Mouse (Mus musculus) kidney, postnatal 10 days (tissue): ENCODE measurements around the gene Pkig.

Experiments used
- DNase-seq: peaks from one replicate; pipeline ENCODE4 v3.0.0; 2021; ENCODE audit warnings: mixed read lengths

Pkig gene

DNA sequence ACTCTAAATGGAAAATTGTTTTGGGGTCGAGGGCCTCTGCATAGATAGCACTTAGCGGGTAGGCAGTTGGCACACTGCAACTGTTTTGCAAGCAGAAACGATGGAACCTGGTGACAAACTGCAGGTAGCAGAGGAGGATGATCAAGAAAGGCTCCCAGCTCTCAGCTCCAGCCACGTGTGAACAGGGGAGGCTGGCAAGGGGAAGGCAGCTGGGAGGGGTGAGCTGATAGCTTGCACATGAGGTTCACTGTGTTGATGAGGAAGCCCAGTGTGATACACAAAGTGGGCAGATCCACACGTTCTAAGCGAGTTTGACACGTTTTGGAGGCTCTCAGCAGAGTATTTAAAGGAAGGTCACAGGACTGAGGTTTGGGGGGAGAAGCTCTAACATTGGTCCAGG, 54.3 kb downstream of the Pkig start:
- DNase-seq: no peak

GRCm38 (mm10) chr2:163712874-163713273, 54.7 kb downstream of the Pkig start:
- DNase-seq: no peak

DNA sequence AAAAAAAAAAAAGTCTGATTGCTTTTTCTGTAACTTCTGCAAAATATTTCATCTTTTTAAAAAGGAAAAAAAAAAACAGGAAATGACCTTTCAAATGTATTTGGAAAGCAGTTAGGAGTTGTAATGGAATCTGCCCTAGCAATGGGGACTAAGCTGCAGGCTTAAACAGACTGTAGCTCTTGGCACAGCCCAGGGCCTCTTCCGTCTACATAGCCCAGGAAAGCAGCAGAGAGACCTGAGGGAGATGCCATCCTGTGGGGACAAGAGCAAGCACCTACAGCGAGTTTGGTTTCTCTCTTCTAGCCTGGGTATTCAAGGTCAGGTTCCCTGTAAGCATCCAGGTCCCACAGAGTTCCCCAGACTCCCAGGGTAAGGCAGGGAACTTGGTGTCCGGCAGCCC, 55.2 kb downstream of the Pkig start:
- DNase-seq: peak; percentile 40

DNA sequence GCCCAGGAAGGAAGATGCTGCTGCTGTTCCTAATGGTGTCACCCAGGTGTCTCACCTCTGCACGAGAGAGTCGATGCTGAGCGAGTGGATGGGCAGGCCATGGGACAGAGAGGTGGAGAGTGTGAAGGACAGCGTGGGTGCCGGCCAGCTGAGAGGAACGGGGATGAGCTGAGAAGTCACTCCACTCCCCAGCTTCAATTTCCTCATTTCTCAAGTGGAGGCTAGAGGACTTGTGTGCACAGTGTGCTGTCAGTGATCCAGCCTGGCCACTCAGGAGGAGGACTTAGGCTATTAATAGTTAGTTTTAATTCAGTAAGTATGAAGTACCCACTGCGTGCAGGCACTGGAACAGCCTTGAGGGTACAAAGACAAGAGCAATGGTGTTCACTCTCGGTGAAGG, 58.3 kb downstream of the Pkig start:
- no peak for DNase-seq

- DNase-seq: no peak
Observed at GRCm38 (mm10) chr2:163716853-163717252, 58.7 kb downstream of the Pkig start.

GRCm38 (mm10) chr2:163718526-163718925, 60.3 kb downstream of the Pkig start:
- DNase-seq: no peak

- DNase-seq: peak; percentile 89
Observed at GRCm38 (mm10) chr2:163718951-163719603, 60.9 kb downstream of the Pkig start.

DNA sequence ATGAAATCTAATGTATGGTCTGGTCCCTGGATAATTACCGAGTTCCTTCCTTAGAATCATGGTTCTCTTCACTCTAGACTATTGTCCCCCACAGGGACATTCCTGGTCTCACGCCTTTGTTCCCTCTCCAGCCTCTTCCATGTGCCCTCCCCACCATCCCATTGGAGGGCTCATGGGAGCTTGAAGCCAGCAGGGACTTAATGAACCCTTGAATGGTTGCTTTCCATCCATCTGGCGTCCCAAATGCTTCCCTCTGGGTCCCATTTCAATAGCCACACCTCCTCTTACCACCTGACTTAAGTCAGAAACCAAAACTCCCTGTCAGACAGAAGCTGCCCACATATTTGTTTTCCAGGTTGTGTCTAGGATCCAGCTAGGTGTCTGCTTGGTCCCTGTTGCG, 61.4 kb downstream of the Pkig start:
- no peak for DNase-seq

DNA sequence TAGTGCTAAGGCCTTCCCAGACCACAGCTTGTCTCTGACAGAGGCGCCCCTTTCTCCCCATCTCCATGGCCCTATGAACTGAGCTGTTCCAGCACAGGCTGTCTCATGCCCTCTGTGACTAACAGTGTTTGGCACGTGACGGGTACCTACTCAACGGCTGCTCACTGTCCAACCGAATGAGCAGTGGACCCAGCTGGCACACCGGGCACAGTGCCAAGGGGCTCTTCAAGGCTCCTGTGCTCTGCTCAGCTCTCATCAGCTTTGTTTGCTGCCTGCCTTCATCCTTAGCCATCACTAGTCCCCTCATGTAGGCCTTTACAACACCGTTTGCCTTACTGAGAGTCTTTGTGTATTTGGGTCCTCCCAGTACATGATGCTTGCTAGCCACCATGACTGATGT, 64.4 kb downstream of the Pkig start:
- DNase-seq: no peak

- DNase-seq: peak; percentile 65
Observed at GRCm38 (mm10) chr2:163726766-163727393, 68.7 kb downstream of the Pkig start.

GRCm38 (mm10) chr2:163728300-163728699, 70.1 kb downstream of the Pkig start:
- no peak for DNase-seq

- DNase-seq: peak; percentile 43
Observed at GRCm38 (mm10) chr2:163732021-163732420, 73.8 kb downstream of the Pkig start.

GRCm38 (mm10) chr2:163735163-163735562, 77.0 kb downstream of the Pkig start:
- no peak for DNase-seq

- DNase-seq: peak; percentile 73
Observed at GRCm38 (mm10) chr2:163735980-163736379, 77.8 kb downstream of the Pkig start.

GRCm38 (mm10) chr2:163742656-163743055, 84.5 kb downstream of the Pkig start:
- no peak for DNase-seq

DNA sequence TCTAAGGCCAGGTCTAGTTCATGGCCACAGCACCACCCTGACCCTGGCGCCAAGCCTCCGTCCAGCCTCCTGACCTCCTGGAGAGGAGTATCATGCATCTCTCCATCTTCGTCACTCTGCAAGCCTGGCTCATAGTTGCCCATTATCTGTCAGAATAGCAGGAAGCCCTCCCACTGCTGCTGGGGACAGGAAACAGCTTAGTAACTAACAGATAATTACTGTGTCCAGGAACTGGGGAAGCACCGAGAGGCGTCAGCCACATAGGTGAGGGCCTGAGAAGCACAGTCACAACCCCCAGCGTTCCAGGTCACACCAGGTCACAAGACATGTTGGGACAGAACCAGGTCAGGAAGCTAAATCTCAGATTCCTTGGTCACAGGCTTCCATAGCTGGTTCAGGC, 85.2 kb downstream of the Pkig start:
- DNase-seq: no peak

DNA sequence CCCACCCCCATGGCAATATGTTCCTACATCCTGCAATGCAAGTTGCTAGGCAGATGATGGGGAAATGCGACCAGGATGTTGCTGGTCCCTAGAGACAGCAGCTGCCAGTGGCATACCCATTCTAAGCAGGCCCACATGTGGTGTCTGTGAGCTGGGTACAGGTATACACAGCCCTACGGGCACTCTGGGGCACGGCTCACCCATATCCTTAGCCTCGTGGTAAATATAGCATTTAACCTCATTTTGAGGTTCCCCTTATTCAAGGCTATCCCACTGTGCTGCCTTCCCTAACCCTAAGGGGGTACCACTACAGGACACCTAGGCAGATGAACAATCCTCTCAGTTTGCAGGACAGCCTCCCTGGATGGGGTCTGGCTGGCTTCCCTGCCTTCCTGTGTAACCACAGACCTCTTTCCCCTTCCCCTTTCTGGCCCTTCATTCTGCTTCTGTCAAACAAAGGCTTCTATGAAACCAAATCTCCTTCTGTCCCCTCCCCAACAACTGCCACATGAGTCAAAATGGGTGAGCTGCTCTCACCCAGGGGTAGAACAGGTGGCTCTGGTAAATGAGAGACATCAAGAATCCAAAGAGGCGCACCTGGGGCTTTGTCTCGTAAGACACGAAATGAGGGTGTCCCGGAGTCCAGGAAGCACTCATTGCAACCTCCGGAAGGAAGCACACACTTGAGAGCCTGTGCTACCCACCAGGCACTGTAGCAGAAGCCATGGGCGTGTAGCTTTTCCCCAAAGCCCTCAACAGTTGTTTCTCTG, 86.8 kb downstream of the Pkig start:
- no peak for DNase-seq

GRCm38 (mm10) chr2:163749647-163750611, 91.7 kb downstream of the Pkig start, which contains the start of gene Ada:
Ada (minus strand) TSS chr2:163750239.
- peak; percentile 85 for DNase-seq

DNA sequence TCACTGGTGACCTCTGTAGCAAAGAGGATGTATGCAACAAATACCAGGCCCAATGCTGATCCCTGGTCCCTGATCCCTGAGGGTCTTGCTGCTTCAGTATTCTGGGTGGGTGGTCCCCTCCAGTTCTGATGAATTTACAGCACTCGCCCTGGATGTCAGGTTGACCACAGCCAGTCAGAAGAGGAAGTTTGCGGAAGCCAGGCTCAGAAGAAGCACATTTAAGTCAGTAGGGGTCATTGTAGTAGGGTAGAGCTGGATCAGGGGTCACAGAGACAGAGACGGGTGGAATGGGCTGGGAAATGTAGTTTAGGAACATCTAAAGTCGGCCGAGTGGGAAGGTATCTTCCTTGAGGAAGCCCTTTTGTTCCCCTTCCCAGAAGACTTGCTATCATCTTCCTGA, 96.0 kb downstream of the Pkig start:
- no peak for DNase-seq

DNA sequence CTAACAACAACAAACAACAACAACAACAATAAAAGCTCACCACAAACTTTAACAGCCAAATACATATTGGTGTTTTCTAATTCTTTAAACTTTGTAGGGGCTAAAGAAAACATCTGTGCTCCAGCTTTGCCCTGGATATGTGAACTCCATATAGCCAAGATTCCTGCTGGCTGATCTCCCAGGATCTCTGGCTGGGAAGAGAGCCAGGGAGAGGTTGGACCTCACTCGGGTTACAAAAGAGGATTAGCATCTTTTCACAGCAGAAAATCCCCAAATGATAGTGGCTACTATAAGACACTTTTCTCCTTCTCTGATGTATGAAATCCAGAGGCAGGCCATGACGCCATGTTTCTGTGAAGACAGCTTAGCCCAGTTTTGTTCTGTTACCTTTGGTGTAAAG, 98.5 kb downstream of the Pkig start:
- peak; percentile 83 for DNase-seq

DNA sequence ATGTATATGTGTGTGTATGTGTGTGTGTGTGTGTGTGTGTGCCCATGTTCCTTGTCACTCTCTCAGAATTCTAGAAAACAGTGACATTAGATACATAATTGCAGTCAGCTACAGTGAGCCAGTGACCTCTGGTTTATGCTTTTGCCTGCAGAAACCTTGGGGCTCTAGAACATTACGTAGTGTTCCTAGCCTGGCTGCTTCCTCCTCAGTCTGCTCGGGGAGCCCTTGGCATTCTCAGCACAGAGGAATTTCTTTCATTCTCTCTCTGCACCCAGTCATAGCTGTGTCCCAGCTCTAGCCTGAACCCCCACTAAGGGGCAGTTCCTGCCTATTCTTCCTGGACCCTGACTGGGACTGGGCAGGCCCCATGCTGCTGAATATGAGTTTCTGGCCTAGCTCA, 100.0 kb downstream of the Pkig start:
- DNase-seq: no peak

GRCm38 (mm10) chr2:163760589-163760988, 102.4 kb downstream of the Pkig start:
- no peak for DNase-seq

- peak; percentile 56 for DNase-seq
Observed at GRCm38 (mm10) chr2:163761402-163761801, 103.2 kb downstream of the Pkig start.
